ENCODE assay signal across 19 mouse cellular contexts in genomic region chr2:116165871-116166770, GRCm38 (mm10).
A peak's percentile ranks its signal among the peaks of the same experiment; 100 is the strongest.
DNase-seq lines count a peak whose midpoint lies in the region; ATAC-seq and TF ChIP-seq lines count a peak whose summit lies in the region.
"Had no signal": no experiment of that assay in that cellular context is flagged by ENCODE, and none has a peak within 500 bp of the region (broad histone marks: within the 10 kb centered on the region; RNA-seq: fewer than 3 reads in every experiment).

No protein-coding gene starts in this region.

- no peaks in the 10 kb centered on the region for H3K4me1 ChIP-seq in hindbrain, embryonic 12.5 days
- no peaks in the 10 kb centered on the region for H3K4me1 ChIP-seq in hindbrain, embryonic 16.5 days (ENCODE audit: control insufficient read depth, insufficient read depth, low read depth, low read length)
- no peaks in the 10 kb centered on the region for H3K4me1 ChIP-seq in lung, embryonic 16.5 days (replicated peaks; ENCODE audit: control insufficient read depth, insufficient read depth, low read length)
- no peaks in the 10 kb centered on the region for H3K4me1 ChIP-seq in embryonic facial prominence, embryonic 13.5 days
- no peaks in the 10 kb centered on the region for H3K4me1 ChIP-seq in hindbrain, postnatal 0 days (ENCODE audit: insufficient read depth, low read length)
- H3K4me1 ChIP-seq: embryonic facial prominence, embryonic 15.5 days; forebrain, embryonic 10.5 days; intestine, embryonic 15.5 days; limb, embryonic 15.5 days had no signal

- DNase-seq in lung, postnatal 4 days = no peak
- no peak for DNase-seq in hindbrain, postnatal 0 days (ENCODE audit: low spot score)
- DNase-seq in adrenal gland, postnatal 4 days (ENCODE audit: low spot score in 2 of 2) = no peak
- DNase-seq: adrenal gland, postnatal 14 days; cerebellum, adult 18-20 months; gastrocnemius, postnatal 14 days; kidney, postnatal 4 days; lung, adult 18-20 months; spleen, adult 18-20 months had no signal

- H3K27me3 ChIP-seq in hindbrain, embryonic 12.5 days = no peaks in the 10 kb centered on the region; the same call in 1 of the 2 replicates
- H3K27me3 ChIP-seq in hindbrain, embryonic 16.5 days (replicated peaks; ENCODE audit: control insufficient read depth, insufficient read depth, low read length) = no peaks in the 10 kb centered on the region
- H3K27me3 ChIP-seq in lung, embryonic 16.5 days (ENCODE audit: control insufficient read depth, insufficient read depth, low read depth, low read length) = no peaks in the 10 kb centered on the region
- H3K27me3 ChIP-seq in embryonic facial prominence, embryonic 13.5 days = no peaks in the 10 kb centered on the region
- no peaks in the 10 kb centered on the region for H3K27me3 ChIP-seq in hindbrain, postnatal 0 days (ENCODE audit: insufficient read depth, low read length)
- H3K27me3 ChIP-seq: embryonic facial prominence, embryonic 15.5 days; intestine, embryonic 15.5 days; limb, embryonic 15.5 days had no signal

- TF ChIP-seq CTCF in hindbrain, postnatal 0 days (IDR thresholded peaks at IDR 0.05; ENCODE audit: low read depth) = no peak

- WGBS in hindbrain, embryonic 12.5 days = 90% methylated on average over 16 of the region's 16 CpGs
- WGBS in hindbrain, embryonic 16.5 days = 92% methylated on average over 16 of the region's 16 CpGs
- WGBS in lung, embryonic 16.5 days = 76% methylated on average over 16 of the region's 16 CpGs
- WGBS in embryonic facial prominence, embryonic 13.5 days = 86% methylated on average over 16 of the region's 16 CpGs
- 91% methylated on average over 16 of the region's 16 CpGs for WGBS in hindbrain, postnatal 0 days

- no peaks in the 10 kb centered on the region for H3K9me3 ChIP-seq in hindbrain, embryonic 12.5 days (replicated peaks)
- no peaks in the 10 kb centered on the region for H3K9me3 ChIP-seq in hindbrain, embryonic 16.5 days (ENCODE audit: control insufficient read depth, low read length)
- H3K9me3 ChIP-seq in lung, embryonic 16.5 days (ENCODE audit: control insufficient read depth, low read length) = no peaks in the 10 kb centered on the region
- H3K9me3 ChIP-seq in embryonic facial prominence, embryonic 13.5 days = no peaks in the 10 kb centered on the region
- no peaks in the 10 kb centered on the region for H3K9me3 ChIP-seq in hindbrain, postnatal 0 days (ENCODE audit: low read length)
- H3K9me3 ChIP-seq: embryonic facial prominence, embryonic 15.5 days; forebrain, embryonic 10.5 days; intestine, embryonic 15.5 days; limb, embryonic 15.5 days had no signal

- H3K9ac ChIP-seq in hindbrain, embryonic 12.5 days = no peak overlapping the region
- H3K9ac ChIP-seq in hindbrain, embryonic 16.5 days (ENCODE audit: low read depth, low read length) = no peak overlapping the region
- H3K9ac ChIP-seq in lung, embryonic 16.5 days (ENCODE audit: low read length) = no peak overlapping the region
- no peak overlapping the region for H3K9ac ChIP-seq in embryonic facial prominence, embryonic 13.5 days
- H3K9ac ChIP-seq in hindbrain, postnatal 0 days (replicated peaks; ENCODE audit: low read length) = no peak overlapping the region
- H3K9ac ChIP-seq: embryonic facial prominence, embryonic 15.5 days; intestine, embryonic 15.5 days; limb, embryonic 15.5 days had no signal

- H3K4me3 ChIP-seq in hindbrain, embryonic 12.5 days = no peak overlapping the region
- H3K4me3 ChIP-seq in hindbrain, embryonic 16.5 days (ENCODE audit: low read length) = no peak overlapping the region
- no peak overlapping the region for H3K4me3 ChIP-seq in lung, embryonic 16.5 days (ENCODE audit: low read length)
- no peak overlapping the region for H3K4me3 ChIP-seq in embryonic facial prominence, embryonic 13.5 days
- no peak overlapping the region for H3K4me3 ChIP-seq in hindbrain, postnatal 0 days (ENCODE audit: low read length)
- H3K4me3 ChIP-seq: embryonic facial prominence, embryonic 15.5 days; forebrain, embryonic 10.5 days; intestine, embryonic 15.5 days; limb, embryonic 15.5 days had no signal

- H3K36me3 ChIP-seq in hindbrain, embryonic 12.5 days = no peaks in the 10 kb centered on the region
- H3K36me3 ChIP-seq in hindbrain, embryonic 16.5 days (ENCODE audit: control insufficient read depth, insufficient read depth, low read length) = no peaks in the 10 kb centered on the region
- H3K36me3 ChIP-seq in lung, embryonic 16.5 days (ENCODE audit: control insufficient read depth, insufficient read depth, low read length) = no peaks in the 10 kb centered on the region
- H3K36me3 ChIP-seq in embryonic facial prominence, embryonic 13.5 days = no peaks in the 10 kb centered on the region
- H3K36me3 ChIP-seq in hindbrain, postnatal 0 days (ENCODE audit: insufficient read depth, low read length) = no peaks in the 10 kb centered on the region
- H3K36me3 ChIP-seq: embryonic facial prominence, embryonic 15.5 days; forebrain, embryonic 10.5 days; intestine, embryonic 15.5 days; limb, embryonic 15.5 days had no signal

- H3K4me2 ChIP-seq in hindbrain, embryonic 12.5 days (replicated peaks) = no peak overlapping the region
- H3K4me2 ChIP-seq in hindbrain, embryonic 16.5 days (ENCODE audit: low read length) = no peak overlapping the region
- no peak overlapping the region for H3K4me2 ChIP-seq in lung, embryonic 16.5 days (ENCODE audit: low read depth, low read length)
- H3K4me2 ChIP-seq in embryonic facial prominence, embryonic 13.5 days = no peak overlapping the region
- no peak overlapping the region for H3K4me2 ChIP-seq in hindbrain, postnatal 0 days (ENCODE audit: low read depth, low read length)
- H3K4me2 ChIP-seq: embryonic facial prominence, embryonic 15.5 days; intestine, embryonic 15.5 days; limb, embryonic 15.5 days had no signal

- ATAC-seq in hindbrain, embryonic 12.5 days (ENCODE audit: low FRiP score) = peak; percentile 26; the same call in 1 of the 2 replicates
- no peak for ATAC-seq in hindbrain, embryonic 16.5 days
- ATAC-seq in lung, embryonic 16.5 days (ENCODE audit: low read depth) = 0 out of 2 replicates have a peak, but pooled peaks have one; percentile 28
- ATAC-seq in embryonic facial prominence, embryonic 13.5 days (ENCODE audit: insufficient number of reproducible peaks, insufficient read depth, low FRiP score, low TSS enrichment, low read depth) = peak; percentile 20; the same call in 1 of the 2 replicates
- 0 out of 2 replicates have a peak, but pooled peaks have one; percentile 35 for ATAC-seq in hindbrain, postnatal 0 days
- ATAC-seq: activated CD4-positive, CD25-positive, alpha-beta regulatory T cell, adult 4 months; intestine, embryonic 15.5 days; Patski had no signal

- no peak overlapping the region for H3K27ac ChIP-seq in hindbrain, embryonic 12.5 days
- no peak overlapping the region for H3K27ac ChIP-seq in hindbrain, embryonic 16.5 days (ENCODE audit: low read depth, low read length)
- no peak overlapping the region for H3K27ac ChIP-seq in lung, embryonic 16.5 days (ENCODE audit: low read length)
- no peak overlapping the region for H3K27ac ChIP-seq in embryonic facial prominence, embryonic 13.5 days
- H3K27ac ChIP-seq in hindbrain, postnatal 0 days = no peak overlapping the region
- H3K27ac ChIP-seq: embryonic facial prominence, embryonic 15.5 days; forebrain, embryonic 10.5 days; intestine, embryonic 15.5 days; limb, embryonic 15.5 days had no signal
